Mouse (Mus musculus): Measurements from ENCODE around the gene Zbtb46.

- TF ChIP-seq CTCF (IDR thresholded peaks at IDR 0.05; ENCODE audit: extremely low read depth, insufficient read depth, low read length) = no peak
- TF ChIP-seq POLR2A (IDR thresholded peaks at IDR 0.05; ENCODE audit: extremely low read depth, insufficient read depth, low read length) = no peak
These were observed 118.8 kb downstream of the Zbtb46 start for GRCm38 (mm10) chr2:181340426-181340825.
